Mouse (Mus musculus) C2C12 (cell line): ENCODE measurements at regions not wholly inside any gene's neighbourhood (a gene's known extent, or its start where the extent isn't known, plus 50 kb on each side); places are given as distances from the start of the nearest gene placed in this dataset.

ENCODE experiments used
- CEBPB ChIP-seq: IDR thresholded peaks from one replicate; pipeline ENCODE4 v1.6.1; 2011; ENCODE audit warnings: low read depth, mild to moderate bottlenecking, control low read depth, moderate library complexity
- CTCF ChIP-seq: IDR thresholded peaks from one replicate; pipeline ENCODE4 v1.5.1; 2011; ENCODE audit not compliant: control insufficient read depth, insufficient read depth, insufficient read length
- FOSL1 ChIP-seq: IDR thresholded peaks from one replicate; pipeline ENCODE4 v1.8.0; 2011; ENCODE audit warnings: mild to moderate bottlenecking, low read length; ENCODE audit not compliant: poor library complexity, insufficient read depth, severe bottlenecking
- MAX ChIP-seq: IDR thresholded peaks from one replicate; pipeline ENCODE4 v1.6.1; 2011; ENCODE audit warnings: mild to moderate bottlenecking, control low read depth
- MYOG ChIP-seq: IDR thresholded peaks from one replicate; pipeline ENCODE4 v1.6.1; 2011; ENCODE audit not compliant: control insufficient read depth, insufficient read length; ENCODE audit errors: extremely low read depth
- USF1 ChIP-seq: IDR thresholded peaks from one replicate; pipeline ENCODE4 v1.6.1; 2011; ENCODE audit warnings: low read depth, mild to moderate bottlenecking, control low read depth, moderate library complexity

DNA sequence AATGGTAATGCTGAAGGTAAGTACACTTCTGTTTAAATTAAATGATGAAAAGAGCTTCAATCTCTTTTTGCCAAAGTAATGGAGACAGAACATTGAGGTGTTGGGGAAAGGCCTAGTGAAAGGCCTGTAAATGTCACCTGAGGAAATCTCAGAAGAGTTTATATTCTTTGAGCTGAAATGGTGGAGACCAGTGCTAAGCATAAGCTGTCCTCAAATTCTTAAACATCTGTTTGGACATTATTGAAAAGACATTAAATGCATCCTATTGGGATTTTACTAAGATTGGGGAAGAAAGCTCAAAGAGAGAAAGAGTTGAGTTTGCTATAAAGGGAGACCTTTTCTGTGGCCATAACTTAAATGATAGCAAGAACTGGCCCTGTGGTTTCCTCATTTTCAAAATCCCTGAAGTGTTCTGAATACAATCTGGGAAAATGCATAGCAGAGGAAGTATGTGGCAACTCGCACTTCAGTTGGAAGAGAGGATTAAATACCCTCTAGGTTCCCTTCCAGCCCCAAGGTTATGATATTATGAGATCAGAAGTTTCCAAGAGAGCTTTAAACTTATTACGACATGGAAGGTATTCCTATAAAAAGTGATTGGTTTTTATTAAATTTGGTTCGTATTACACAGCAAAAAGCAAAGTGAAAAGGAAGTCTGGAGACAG lies 492.3 kb downstream of the 1190002N15Rik start:
- no peak for TF ChIP-seq MYOG
- TF ChIP-seq CTCF, result no peak
- no peak for TF ChIP-seq USF1
- no peak for TF ChIP-seq CEBPB
- TF ChIP-seq MAX, result no peak
- no peak for TF ChIP-seq FOSL1
